In the genomic region with DNA sequence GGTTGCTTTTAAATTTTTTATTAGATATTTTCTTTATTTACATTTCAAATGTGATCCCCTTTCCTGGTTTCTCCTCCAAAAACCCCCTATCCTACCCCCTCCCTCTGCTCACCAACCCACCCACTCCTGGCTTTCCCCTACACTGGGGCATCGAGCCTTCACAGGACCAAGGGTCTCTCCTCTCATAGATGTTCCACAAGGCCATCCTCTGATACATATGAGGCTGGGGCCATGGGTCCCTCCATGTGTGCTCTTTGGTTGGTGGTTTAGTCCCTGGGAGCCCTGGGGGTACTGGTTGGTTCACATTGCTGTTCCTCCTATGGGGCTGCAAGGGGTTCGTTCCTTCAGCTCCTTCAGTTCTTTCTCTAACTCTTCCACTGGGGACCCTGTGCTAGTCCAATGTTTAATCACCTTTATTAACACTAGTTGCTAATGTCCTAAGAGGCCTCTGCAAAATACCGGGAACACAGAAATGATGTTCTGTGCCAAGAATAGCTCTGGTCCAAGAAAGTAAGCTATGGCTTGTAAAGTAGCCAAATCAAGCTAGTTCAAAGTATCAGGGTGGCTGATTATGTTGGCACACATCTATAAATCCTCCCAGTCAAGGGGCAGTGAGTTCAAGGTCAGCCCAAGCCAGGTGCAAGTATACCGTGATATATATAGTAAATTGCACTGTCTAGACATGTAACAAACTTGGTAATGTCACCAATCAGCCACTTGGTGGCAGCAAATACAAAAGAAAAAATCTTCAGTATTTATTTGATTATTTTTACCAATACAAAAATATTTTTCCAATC, we compare ENCODE assay signal across 8 mouse cellular contexts. TPM values are rescaled to one million over a fixed set of nuclear protein-coding genes. Genes with fewer than 3 reads are reported as not detected.
DNase-seq lines count a peak whose midpoint lies in the region; ATAC-seq lines count a peak whose summit lies in the region.

No protein-coding gene starts in this region.

- no peak overlapping the region for H3K9ac ChIP-seq in heart, embryonic 16.5 days (ENCODE audit: low read length)
- H3K9ac ChIP-seq in liver, embryonic 11.5 days (ENCODE audit: low read depth, low read length) = no peak overlapping the region
- H3K9ac ChIP-seq in neural tube, embryonic 13.5 days = no peak overlapping the region

- WGBS in heart, embryonic 16.5 days = 52% methylated on average over 4 of the region's 4 CpGs
- 77% methylated on average over 4 of the region's 4 CpGs for WGBS in liver, embryonic 11.5 days
- 60% methylated on average over 4 of the region's 4 CpGs for WGBS in neural tube, embryonic 13.5 days

- H3K4me2 ChIP-seq in heart, embryonic 16.5 days (ENCODE audit: low read depth, low read length) = no peak overlapping the region
- no peak overlapping the region for H3K4me2 ChIP-seq in liver, embryonic 11.5 days
- H3K4me2 ChIP-seq in neural tube, embryonic 13.5 days = no peak overlapping the region

- DNase-seq in cerebellum, adult 18-20 months = peak; percentile 38 to 52
- no peak for DNase-seq in cerebellum, adult 9-11 months
- peak; percentile 28 for DNase-seq in thymus, postnatal 14 days
- DNase-seq in thymus, postnatal 25 days = no peak
- no peak for DNase-seq in liver, embryonic 11.5 days (ENCODE audit: low spot score)
- DNase-seq in T-cell, adult 2 months (ENCODE audit: low spot score) = no peak

- ATAC-seq in heart, embryonic 16.5 days (replicated peaks; ENCODE audit: extremely low read depth, insufficient read depth, low FRiP score) = peak; percentile 77
- peak; percentile 45; the same call in 1 of the 2 replicates for ATAC-seq in liver, embryonic 11.5 days (replicated peaks; ENCODE audit: low FRiP score)
- ATAC-seq in neural tube, embryonic 13.5 days (ENCODE audit: low read depth) = peak; percentile 88

- no peak overlapping the region for H3K4me3 ChIP-seq in heart, embryonic 16.5 days (ENCODE audit: low read length)
- H3K4me3 ChIP-seq in liver, embryonic 11.5 days (ENCODE audit: low read depth, low read length) = no peak overlapping the region
- no peak overlapping the region for H3K4me3 ChIP-seq in neural tube, embryonic 13.5 days

- no peaks in the 10 kb centered on the region for H3K9me3 ChIP-seq in heart, embryonic 16.5 days (replicated peaks; ENCODE audit: control insufficient read depth, low read length)
- H3K9me3 ChIP-seq in liver, embryonic 11.5 days (ENCODE audit: control insufficient read depth, low read length) = no peaks in the 10 kb centered on the region
- H3K9me3 ChIP-seq in neural tube, embryonic 13.5 days = no peaks in the 10 kb centered on the region

- H3K36me3 ChIP-seq in heart, embryonic 16.5 days (ENCODE audit: control insufficient read depth, insufficient read depth) = no peaks in the 10 kb centered on the region
- H3K36me3 ChIP-seq in liver, embryonic 11.5 days (ENCODE audit: control insufficient read depth, insufficient read depth, low read length) = no peaks in the 10 kb centered on the region
- H3K36me3 ChIP-seq in neural tube, embryonic 13.5 days = no peaks in the 10 kb centered on the region

- H3K27me3 ChIP-seq in heart, embryonic 16.5 days (ENCODE audit: control insufficient read depth, insufficient read depth, low read length) = no peaks in the 10 kb centered on the region
- no peaks in the 10 kb centered on the region for H3K27me3 ChIP-seq in liver, embryonic 11.5 days (replicated peaks; ENCODE audit: control insufficient read depth, insufficient read depth, low read length)
- no peaks in the 10 kb centered on the region for H3K27me3 ChIP-seq in neural tube, embryonic 13.5 days

- H3K27ac ChIP-seq in heart, embryonic 16.5 days (ENCODE audit: low read length) = 0 out of 2 replicates have a peak overlapping the region, but pooled peaks have one; percentile 32
- H3K27ac ChIP-seq in liver, embryonic 11.5 days (ENCODE audit: low read depth, low read length) = no peak overlapping the region
- no peak overlapping the region for H3K27ac ChIP-seq in neural tube, embryonic 13.5 days (replicated peaks)

- peaks cover 9% of the 10 kb centered on the region for H3K4me1 ChIP-seq in heart, embryonic 16.5 days (ENCODE audit: control insufficient read depth, insufficient read depth, low read length)
- H3K4me1 ChIP-seq in liver, embryonic 11.5 days (replicated peaks; ENCODE audit: control insufficient read depth, insufficient read depth, low read length) = 0 out of 2 replicates have a peak, but pooled peaks cover 7% of the 10 kb centered on the region
- H3K4me1 ChIP-seq in neural tube, embryonic 13.5 days (replicated peaks) = peaks cover 5% of the 10 kb centered on the region; the same call in 1 of the 2 replicates

RNA-seq across cellular contexts. Expression of a gene that starts 36.3 kb away (rescaled TPM):
- polyA plus RNA-seq in heart, embryonic 16.5 days (2015; fragmentation: Nextera tagmentation; extraction: Ambion mirVana) = 5.3 TPM in 2 replicates
- polyA plus RNA-seq in liver, embryonic 11.5 days (2014; fragmentation: Nextera tagmentation; extraction: Ambion mirVana) = 8.5 and 8.7 TPM in 2 replicates
- polyA plus RNA-seq in neural tube, embryonic 13.5 days (2015; fragmentation: Nextera tagmentation; extraction: Ambion mirVana) = 7.9 and 8.6 TPM in 2 replicates

Comparison
In these comparisons a context has a peak if more than half of its experiments do, and no peak if none do; other contexts are left out.
1. DNase-seq: peak in cerebellum, adult 18-20 months (2 of 2) and thymus, postnatal 14 days (single experiment); none in cerebellum, adult 9-11 months (single experiment), thymus, postnatal 25 days (single experiment), liver, embryonic 11.5 days (single experiment) and T-cell, adult 2 months (single experiment).
2. Peak in every context shown above with its lines, with median percentiles within 50 percentile points of each other: ATAC-seq.